Mouse (Mus musculus) erythroblast, embryonic 14.5 days (primary cell): ENCODE measurements around the gene Gm5741.

ENCODE experiments used
- GATA1 ChIP-seq: IDR thresholded peaks from 2 replicates; pipeline ENCODE4 v1.6.1; 2012; ENCODE audit warnings: low read length, inconsistent platforms, mixed read lengths
- TAL1 ChIP-seq: IDR thresholded peaks from 3 replicates; pipeline ENCODE4 v1.6.1; 2012; ENCODE audit warnings: low read length, inconsistent platforms, mixed read lengths

DNA sequence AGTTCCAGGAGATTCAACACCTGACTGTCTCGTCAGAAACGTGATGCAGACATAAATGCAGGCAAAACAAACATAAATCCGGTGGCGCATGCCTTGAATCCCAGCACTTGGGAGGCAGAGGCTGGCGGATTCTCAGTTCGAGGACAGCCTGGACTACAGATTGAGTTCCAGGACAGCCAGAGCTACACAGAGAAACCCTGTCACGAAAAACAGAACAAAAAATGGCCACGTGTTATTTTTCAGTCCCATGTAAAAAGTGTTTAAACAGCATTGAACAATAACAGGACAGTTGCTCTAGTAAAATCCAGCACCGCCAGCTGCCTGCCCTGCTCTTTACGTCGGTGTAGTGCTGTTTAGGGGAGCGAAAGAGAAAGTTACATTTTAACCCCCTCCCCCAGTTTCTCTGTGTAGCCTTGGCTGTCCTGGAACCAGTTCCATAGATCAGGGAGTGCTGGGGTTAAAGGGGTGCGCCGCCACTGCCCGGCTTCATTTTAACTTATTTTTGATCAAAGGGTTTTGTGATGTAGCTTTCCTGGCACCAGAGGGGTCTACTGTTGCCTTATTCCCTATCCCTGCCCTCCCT is 32.0 kb downstream of the Gm5741 start:
- TF ChIP-seq GATA1 (no peak), TAL1 (no peak)
